Mouse (Mus musculus): Measurements from ENCODE around the gene Ppara.

Ppara gene

DNA sequence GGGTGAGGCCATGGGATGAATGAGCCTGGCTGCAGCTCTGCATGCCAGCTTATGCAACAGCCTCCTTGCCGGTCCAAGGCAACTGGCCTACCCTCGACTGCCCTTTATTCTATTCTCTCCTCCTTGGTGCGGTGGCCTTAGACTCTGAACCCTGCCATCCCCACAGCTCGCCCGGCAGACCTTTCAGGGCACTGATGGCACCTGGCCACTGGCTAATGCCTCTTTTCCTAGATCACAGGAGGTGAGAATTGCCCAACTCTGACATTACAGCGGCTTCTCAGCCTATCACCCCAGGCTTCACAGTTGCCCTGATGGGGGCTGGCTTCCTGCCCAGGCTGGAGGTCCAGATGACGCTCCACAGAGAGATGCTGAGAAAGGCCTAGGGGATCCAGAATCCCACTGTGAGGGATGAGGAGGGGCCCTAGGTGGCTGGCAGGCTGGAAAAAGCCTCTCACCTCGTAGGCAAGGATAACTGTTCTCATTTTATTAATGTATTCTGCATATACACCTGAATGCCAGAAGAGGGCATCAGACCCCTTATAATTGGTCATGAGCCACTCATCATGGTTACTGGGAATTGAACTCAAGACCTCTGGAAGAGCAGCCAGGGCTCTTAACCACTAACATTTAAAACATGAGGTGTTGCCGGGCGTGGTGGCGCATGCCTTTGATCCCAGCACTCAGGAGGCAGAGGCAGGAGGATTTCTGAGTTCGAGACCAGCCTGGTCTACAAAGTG is 117.0 kb downstream of the Ppara start:
- DNase-seq (ENCODE audit: low spot score in 2 of 2): no peak
